Mouse (Mus musculus) layer of hippocampus, adult 18-20 months (tissue): ENCODE data around the gene Ube2g2. TPM values are rescaled to one million over a fixed set of nuclear protein-coding genes. Genes with fewer than 3 reads are reported as not detected.
A peak's percentile ranks its signal among the peaks of the same experiment; 100 is the strongest.

ENCODE experiments used
- DNase-seq, 2 experiments: peaks; one replicate each; pipeline ENCODE4 v3.0.0; 2022; ENCODE audit warnings: low spot score in 2 of 2
- long read RNA-seq: library from polyadenylated mRNA; stranded (forward); transcript quantifications from one replicate; pipeline ENCODE4 v2.0.0, GENCODE M21; 2021
- total RNA-seq, 2 experiments: library from RNA; stranded (reverse); gene quantifications; 2 replicates each; pipeline ENCODE4 v1.2.3; 2021

The Ube2g2 gene
- 10 to 100 TPM; 84.7 to 86.9 TPM for total RNA-seq
- long read RNA-seq, transcript Ube2g2-204 (6 exons, 2,031 nt): major isoform, 166 of 183 reads
- long read RNA-seq, partial matches to known transcripts: 2 of 183 reads
- long read RNA-seq, other reads (novel, unspliced or antisense): 12 of 183 reads

DNA sequence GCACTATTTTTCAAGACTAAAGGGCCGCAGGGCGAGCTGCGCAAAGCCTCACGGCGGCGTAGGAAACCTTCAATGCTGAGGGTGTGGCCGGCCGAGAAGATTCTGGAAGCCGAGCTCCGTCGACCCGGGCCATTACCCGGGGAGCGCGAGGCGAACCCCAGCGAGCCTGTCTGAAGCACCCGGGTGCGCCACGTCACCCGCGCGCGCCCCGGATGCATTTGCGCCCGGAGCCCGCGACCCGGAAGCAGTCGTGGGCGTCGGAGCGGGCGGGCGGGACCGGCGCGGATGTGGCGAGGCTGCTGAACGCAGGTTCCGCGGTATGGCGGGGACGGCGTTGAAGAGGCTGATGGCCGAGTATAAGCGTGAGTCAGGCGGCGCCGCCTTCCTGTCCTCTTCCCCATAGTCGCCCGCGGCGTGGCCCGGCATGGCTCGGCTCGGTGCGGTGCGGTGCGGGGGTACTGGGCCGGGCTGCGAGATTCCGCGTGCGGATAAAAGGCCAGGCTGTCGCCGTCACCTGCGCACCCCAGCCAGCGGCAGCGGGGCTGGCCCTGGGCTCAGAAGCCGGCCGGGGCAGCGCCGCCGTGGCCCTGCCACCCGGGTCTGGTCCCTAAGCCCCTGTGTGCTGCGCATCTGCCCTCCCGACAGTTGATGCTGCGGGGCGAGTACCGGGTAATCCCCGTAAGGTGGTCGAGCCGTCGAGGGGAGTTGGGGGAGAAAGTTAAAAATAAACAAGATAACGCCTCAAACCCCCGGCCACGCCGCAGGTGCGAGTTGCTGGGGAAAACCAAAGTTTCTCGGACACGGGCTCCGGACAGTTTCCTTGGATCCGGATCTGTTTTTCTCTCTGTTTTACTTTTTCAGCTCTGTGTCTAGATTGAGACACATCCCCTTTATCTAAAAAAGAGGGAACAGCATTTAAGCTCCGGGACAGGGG lies at the start of gene Ube2g2:
Gene Ube2g2, plus strand, starts transcription at position 221 of the 934 bp plus-strand sequence.
- peak; percentile 88 to 93 for DNase-seq

DNA sequence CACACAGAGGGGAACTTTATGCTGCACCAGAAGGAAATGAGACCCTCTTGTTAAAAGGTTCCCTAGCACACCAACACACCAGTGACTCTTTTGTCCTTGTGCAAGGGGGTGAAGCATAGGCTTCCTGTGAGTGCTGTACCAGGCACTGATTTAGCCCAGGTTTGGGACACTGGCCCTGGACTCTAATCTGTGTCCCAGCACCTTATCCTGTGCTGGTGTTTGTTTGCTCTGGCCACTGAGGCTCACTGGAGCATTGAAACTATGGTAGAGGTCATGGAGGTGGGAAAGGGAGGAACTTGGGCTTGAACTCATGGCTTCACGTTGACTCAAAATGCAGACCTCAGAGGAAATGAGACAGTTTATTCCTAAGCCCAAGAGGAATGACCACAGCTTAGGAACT lies 48.9 kb upstream of the Ube2g2 start:
- no peak for DNase-seq

DNA sequence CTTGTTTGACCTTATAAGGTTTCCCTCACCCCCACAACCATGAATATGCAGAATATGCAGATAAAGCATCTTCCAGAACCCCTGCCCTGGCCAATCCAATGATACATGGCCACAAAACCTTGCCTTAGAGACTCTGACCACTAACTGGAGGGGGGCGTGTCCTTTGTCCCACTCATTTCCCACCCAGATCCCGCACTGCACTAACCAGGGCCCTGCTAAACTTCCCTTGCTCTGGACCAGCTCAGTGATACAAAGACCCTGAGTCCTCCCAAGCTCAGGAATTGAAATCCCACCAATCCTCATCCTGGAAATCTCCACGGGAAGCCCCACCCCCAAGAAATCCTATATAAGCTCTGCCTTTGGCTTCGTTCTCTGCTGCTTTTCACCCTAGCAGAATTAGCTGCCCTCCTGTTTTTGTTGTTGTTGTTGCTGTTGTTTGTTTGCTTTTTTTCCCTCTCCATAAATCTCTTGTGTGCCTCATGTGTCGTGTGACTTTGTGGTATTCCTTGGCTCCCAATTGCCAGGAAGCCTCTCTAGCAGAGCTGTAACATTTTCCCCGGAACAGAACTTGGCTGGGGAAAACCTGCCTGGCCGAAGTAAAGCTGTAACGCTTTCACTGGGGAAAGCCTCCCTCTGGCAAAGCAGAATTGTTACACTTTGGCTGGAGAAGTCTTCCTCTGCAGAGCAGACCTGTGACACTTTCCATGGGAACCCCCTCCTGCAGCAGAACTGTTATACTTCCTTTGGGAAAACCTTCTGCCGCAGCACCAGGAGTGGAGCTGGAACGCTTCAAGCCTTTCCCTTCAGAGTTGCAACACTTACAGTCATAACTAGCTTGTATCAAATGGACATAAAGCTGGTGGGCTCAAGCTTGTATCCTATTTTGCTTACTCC lies 41.8 kb upstream of the Ube2g2 start:
- DNase-seq: no peak

DNA sequence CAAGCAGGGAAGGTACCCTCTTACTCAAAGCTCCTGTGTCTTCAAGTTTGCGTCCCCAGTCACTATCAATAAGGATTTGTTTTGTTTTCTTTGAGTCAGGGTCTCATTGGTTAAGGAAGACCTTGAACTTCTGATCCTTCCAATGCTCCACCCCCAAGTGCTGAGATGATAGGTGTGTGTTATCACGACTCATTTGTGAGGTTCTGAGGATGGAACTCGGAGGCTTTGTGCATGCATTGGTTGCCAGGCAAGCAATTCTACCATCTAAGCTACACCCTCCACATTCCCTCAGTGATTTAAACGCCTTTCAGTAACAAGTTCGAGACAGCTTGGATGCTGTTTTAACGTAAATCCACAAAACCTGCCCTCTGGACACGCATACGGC lies 41.1 kb upstream of the Ube2g2 start:
- DNase-seq: no peak

DNA sequence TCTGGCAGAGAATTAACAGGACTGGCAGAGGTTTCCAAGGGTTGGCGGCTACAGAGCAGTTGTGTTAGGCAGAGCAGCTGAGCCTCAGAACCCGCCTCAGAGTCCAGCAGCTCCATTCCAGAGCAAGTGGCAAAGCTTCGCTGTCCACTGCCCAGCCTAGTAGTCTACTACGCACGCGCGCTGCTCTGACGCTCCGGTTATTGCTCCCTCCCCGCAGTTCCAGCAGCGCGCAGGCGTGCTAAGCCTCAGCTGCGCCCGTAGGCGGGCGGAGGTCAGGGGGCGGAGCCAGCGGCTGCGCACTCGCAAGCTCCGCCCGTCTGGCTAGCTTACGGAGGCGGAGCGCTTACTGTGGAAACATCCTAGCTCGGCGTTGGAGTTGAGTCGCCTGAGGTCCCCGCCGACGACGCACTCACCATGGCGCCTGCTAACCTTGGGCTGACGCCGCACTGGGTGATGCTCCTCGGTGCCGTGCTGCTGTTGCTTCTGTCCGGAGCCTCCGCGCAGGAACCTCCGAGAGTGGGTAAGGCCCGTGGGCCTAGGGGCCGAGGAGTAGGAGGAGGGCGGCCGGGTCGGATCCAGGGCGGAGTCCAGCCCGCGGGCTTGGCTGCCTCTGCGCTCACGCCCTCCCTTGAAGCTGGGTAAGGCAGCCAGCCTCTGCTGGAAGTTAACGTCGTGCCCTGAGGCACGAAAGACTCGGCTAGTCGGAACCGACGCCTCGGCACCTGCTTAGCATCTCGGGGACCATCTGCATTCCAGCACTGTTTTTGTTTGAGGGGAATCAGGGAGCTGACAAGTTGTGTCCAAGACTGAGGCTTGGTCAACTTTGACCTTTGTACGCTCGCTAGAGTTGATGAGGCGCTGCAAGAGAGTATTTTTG lies 40.4 kb upstream of the Ube2g2 start, which contains the start of gene Pttg1ip:
Gene Pttg1ip, plus strand, starts transcription at position 313 of the 877 bp plus-strand sequence.
- DNase-seq: peak; percentile 96

DNA sequence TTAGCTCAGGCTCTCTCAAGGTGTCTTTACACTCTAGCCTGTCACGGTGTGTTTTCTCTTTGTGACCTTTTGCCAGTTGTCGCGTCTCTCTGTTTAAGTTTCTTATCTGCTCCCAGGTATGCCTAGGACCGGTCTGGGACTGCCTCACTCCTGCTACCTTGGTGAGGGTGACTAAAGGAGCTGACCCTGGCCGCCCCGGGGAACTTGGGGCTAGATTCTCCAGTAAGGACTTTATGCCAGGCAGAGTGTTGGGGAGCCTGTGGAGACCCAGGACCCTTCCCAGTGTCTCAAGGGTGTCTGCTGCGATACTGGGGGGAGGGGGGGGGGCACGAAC lies 39.8 kb upstream of the Ube2g2 start:
- DNase-seq: no peak

DNA sequence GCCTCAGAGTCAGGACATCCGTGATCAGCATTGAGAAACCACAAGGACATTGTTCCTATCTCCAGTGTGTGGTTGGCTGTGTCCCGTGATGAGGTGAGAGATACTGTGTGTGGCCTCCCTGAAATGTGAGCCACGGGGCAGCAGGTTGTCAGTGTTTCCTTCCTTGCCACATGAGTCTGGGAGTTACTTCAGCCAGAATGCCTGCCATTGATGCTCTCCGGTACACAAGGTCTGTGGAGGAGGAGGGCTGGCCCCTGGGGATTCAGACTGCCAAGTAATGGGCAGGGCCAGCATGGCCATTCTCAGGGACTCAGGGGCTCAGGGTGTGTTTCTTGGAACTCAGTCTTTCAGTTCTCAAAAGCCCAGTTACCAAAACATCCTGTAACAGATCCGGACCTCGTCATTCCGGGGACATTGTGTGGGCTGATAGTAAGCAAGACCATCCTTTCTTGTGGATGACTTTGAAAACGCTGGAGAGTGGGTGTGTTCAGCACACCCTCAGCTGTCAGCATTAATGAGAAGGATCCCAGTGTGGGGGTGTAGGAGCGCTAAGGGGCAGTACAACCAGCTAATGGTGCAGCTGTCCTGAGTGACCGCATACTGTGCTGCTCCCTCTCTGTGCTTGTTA lies 38.2 kb upstream of the Ube2g2 start:
- no peak for DNase-seq

DNA sequence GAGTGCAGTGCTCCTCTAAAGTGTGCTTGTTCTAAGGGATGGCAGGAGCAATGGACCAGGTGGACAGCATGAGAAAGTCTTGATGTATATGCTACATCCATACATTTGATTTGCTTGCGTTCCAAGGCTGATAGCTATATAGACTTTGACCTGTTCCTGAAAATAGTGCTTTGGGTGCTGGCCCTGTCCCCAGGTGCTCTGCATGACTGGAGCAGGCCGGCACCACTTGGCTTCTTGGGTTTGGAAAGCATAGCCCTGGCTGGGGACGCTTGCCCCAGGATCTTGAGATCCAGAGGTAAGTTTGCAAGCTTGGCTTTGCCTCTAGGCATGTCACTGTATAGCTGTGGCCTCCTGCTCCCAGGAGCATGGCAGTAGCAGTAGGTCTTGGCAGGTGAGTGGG lies 35.4 kb upstream of the Ube2g2 start:
- DNase-seq: no peak

DNA sequence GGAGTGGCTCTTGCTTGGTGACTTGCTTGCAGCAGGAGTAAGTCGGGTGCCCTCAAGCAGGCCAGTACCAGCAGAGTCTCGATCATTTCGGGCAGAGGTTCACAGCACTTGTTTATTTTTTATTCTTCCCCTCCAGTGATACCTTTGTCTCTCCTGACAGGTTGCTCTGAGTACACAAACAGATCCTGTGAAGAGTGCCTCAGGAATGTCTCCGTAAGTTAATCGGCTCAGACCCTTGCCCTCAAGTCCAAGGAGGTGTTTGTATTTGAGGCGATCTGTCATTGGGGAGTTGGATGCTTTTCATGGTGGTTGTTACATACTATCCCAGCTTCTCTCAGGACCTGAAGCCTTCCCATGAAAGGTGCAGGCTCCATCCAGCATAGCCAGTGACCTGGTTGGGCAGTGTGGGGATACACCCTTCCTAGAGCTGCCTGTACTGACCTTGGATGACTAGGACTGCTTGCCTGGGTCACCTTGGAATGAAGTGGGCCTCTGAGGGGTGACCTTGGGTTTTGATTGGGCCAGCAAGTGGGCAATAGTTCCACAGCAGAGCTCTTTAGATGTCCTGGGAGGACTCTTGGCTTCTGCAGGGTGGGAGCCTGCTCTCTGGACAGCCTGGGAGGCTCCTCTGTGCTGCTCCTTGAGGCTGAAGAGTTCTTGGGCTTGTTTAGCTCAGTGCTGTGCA lies 34.8 kb upstream of the Ube2g2 start:
- no peak for DNase-seq

DNA sequence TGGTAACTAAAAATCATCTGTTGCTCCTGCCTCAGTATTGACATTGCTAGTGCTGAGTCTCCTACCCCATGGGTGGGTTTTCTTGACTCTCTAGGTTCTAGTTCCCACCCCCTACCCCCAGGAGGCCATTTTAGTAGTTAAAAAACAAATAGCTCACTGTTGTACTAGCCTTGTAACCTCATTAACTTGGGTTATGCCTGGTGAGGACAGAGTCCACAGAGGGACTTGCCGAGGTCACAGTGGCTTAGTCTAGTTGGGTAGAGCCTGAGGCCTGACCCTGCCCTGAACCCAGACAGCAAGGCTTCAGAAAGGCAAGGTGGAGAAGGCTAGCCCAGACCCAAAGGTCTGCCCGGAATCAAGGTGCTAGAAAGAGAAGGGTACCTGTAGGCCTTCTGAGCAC lies 34.0 kb upstream of the Ube2g2 start:
- DNase-seq: no peak

DNA sequence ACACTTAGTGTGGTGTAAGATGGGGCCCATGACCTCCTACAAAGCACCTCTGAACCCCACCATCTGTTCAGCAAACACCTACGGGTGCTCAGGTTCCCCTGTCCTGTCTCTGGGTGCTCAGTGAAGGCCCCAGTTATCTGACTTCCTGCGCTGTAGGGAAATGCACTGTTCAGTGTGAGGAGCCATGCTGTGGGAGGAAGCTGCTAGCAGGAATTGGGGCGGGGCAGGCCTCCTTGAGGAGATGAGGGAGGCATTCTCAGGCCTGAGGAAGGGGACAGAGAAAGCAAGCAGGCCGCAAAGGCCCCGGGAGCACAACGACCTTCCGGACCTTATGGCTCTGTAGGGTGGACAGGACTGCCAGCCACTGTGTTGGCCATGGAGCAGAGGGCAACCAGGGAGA lies 33.0 kb upstream of the Ube2g2 start:
- no peak for DNase-seq

DNA sequence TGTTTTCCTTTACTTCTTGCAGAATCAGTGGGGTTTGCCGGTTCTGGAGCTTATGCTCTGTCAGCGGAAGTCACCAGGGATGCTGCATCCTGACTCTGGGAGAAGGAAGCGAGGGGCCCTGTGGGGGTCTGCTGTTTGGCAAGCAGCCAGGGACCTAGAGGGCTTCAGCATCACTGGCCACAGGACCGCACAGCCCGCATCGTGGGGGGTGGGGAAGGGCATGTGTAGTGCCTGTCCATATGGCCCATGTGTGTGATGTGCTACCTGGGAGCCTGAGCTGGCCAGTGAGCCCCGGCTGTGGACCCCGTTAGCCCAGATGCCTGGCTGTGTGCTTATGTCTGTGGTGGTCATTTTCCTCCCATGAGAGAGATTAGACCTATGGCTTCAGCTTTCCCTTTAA lies 32.3 kb upstream of the Ube2g2 start:
- DNase-seq: no peak

DNA sequence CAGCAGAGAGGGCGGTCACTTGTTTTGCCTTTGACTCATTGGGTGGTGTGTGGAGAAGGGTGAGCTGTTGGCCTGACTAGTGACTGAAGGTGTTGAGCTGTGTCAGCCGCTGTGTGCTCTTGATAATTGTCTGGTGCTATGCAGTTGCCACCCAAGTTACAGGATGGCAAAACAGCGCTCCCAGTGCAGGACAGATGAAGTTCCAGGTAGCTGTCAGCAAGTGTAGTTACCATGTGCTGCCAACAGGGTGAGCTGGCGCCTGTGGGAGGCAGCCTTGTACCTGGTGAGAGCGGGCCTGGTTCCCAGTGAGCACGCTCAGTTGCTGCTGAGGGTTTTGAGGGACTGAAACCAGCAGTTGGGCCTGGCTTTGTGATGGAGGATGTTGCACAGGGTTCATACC lies 31.3 kb upstream of the Ube2g2 start:
- peak in 1 of 2 experiments; percentile 44 for DNase-seq

DNA sequence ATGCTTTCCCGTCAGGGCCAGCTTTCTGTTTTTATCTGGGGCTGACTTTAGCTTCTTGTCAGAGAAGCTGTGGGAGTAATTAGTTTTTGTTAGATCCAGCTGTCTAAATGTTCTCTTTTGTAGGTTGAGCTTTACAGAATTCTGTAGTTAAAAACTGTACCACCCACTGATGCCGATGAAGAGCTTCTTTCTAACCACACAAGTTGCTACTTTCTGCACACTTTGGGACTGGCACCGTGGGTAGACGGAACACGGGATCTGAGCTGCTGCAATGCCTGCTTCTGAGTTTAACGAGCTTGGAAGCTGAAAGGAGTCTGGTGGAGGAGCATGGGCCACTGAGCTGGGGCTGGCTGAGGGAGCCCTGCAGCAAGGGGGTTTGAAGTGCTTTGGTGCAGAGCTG lies 30.5 kb upstream of the Ube2g2 start:
- DNase-seq: peak; percentile 46 to 69

DNA sequence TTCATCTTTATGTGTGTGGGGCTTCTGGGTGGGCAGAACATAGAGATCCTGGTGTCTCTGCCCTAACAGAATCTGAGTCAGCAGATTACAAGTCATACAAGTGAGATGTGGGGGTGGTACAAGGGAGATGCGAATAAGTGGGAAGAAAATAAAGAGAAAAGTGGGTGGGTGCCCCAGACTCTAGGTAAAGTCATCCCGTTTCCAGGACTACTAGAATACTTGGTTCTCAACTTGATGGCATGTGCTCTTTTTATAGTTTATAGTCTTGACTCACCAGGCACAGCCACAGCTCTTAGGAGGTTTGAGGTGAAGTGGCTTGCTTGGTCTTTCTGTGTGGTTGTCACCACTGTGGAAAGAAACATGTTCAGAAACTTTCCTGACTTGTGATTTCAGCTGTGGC lies 26.0 kb upstream of the Ube2g2 start:
- no peak for DNase-seq

DNA sequence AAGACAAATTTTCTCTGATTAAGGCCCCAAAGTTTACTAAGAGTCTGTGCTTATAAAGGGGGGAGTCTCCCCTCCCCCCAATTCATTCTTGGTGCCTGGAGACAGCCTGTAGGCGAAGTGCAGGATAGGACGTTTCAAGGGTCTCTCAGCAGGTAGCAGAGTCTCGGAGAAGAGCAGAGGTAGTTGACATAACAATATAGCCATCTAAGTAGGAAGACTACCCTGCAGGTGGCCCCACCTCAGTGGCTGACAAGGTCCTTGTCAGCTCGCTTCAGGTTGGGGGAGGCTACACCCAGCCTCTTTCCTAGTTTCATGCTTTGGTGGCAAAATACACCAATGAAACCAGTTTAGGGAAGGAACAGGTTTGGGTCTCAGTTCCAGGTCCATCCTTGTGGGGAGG lies 19.1 kb upstream of the Ube2g2 start:
- DNase-seq: no peak

DNA sequence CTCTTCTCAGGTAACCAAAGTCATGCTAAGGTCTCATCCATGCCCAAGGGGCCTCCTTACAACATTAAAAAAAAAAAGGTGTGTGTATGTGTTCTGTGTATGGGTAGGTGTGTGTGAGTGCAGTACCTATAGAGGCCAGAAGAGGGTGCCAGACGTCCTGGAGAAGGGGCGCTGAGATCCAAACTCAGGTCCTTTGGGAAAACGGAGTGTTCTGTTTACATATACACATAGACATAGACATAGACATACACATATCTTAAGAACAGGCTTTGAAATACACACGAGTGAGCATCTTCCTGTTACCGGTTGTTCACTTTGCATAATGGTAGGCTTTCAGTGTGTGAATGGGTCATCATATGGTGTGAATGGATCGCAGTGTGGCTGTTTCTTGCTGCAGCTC lies 18.0 kb upstream of the Ube2g2 start:
- DNase-seq: no peak

DNA sequence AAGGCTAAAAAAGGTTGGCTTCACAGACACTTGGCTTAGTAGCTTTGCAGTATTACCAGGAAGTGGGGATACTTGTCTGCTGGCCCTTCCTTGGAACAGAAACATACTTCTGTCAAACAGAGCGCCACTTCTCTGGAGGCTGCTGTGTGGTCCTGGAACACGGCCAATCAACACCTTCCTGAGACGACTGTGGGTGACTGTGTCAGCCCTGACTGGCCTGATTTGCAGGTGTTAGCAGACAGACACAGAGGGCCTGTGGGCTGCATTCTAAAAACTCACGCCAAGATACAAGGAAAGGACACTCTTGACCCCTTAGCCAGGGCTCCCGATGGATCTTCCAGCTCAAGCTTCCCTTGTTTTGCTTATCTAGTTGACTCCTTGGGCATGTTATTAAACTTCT lies 17.1 kb upstream of the Ube2g2 start:
- DNase-seq: no peak

DNA sequence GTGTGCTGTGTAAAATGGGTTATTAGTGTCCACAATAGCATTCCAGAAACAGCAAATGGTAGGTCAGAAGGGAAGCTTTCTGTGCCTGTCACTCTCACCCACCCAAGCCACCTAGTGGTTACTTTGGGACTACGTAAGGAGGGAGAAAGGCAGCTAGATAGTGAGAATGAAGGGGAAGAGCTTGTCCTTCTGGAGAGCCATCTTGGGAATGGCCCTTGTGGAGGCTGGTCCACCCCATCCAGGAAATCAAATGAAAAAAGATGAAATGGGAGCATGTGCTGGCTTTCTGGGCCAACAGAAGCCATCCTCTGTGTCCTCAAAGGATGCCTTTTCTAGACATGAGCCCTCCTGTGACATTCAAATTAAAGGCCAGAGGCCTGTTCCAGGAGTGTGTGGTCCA lies 16.7 kb upstream of the Ube2g2 start:
- no peak for DNase-seq
